Mouse (Mus musculus) C2C12 (cell line): ENCODE data around the gene Taar7d.

Experiments used
- CEBPB ChIP-seq: IDR thresholded peaks from one replicate; pipeline ENCODE4 v1.6.1; 2011; ENCODE audit warnings: low read depth, mild to moderate bottlenecking, control low read depth, moderate library complexity
- CTCF ChIP-seq: IDR thresholded peaks from one replicate; pipeline ENCODE4 v1.5.1; 2011; ENCODE audit not compliant: control insufficient read depth, insufficient read depth, insufficient read length
- FOSL1 ChIP-seq: IDR thresholded peaks from one replicate; pipeline ENCODE4 v1.8.0; 2011; ENCODE audit warnings: mild to moderate bottlenecking, low read length; ENCODE audit not compliant: poor library complexity, insufficient read depth, severe bottlenecking
- MAX ChIP-seq: IDR thresholded peaks from one replicate; pipeline ENCODE4 v1.6.1; 2011; ENCODE audit warnings: mild to moderate bottlenecking, control low read depth
- MYOD1 ChIP-seq: IDR thresholded peaks from one replicate; pipeline ENCODE4 v1.6.1; 2011; ENCODE audit warnings: low read depth; ENCODE audit not compliant: control insufficient read depth, insufficient read length
- MYOG ChIP-seq: IDR thresholded peaks from one replicate; pipeline ENCODE4 v1.6.1; 2011; ENCODE audit not compliant: control insufficient read depth, insufficient read length; ENCODE audit errors: extremely low read depth
- USF1 ChIP-seq: IDR thresholded peaks from one replicate; pipeline ENCODE4 v1.6.1; 2011; ENCODE audit warnings: low read depth, mild to moderate bottlenecking, control low read depth, moderate library complexity

DNA sequence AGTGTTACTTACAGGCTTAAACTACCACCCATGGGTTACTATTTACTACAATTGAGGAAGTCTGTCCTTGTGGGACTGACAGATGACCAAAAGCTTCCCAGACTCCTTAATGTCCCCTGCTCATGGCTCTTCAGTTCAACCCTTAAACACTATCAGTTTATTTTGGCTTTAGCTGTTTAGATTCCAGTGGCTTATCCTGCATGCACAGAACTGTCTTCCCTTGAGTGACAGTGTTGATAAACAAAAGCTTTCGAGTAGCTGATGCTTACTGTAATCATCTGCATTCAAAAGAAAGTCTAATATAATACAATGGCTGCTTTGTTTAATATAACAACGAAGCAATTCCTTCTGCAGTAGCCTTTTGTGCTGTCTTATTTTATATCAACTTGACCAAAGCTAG, 20.0 kb upstream of the Taar7d start:
- TF ChIP-seq CTCF (no peak), USF1 (no peak), MYOG (no peak), MAX (no peak), MYOD1 (no peak), CEBPB (no peak), FOSL1 (no peak)
